Mouse (Mus musculus): ENCODE data around the gene Gjb5. TPM values are rescaled to one million over a fixed set of nuclear protein-coding genes. Genes with fewer than 3 reads are reported as not detected.

Gene Gjb5
- polyA plus RNA-seq, 1 experiment from 2014 or later, result 0.06 TPM

DNA sequence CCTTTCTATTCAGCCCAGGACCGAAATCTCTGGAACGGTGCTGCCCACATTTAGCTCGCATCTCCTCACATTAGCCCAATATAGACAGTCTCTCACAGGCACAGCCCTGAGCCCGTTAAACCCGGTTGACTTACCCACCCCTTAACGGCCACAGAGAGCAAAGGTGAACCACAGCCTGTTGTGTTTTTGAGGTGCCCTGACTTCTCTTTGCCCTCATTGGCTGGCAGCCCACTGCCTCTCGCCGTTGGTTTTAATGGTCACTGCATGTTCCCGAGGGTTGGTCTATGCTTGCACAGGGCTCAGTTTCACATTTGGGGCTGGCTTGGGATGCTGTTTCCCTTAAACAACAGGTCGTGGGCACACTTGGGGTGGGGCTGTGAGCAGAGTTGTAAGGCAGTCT lies 33.7 kb downstream of the Gjb5 start:
- ATAC-seq (ENCODE audit: low read depth), result no peak
- Histone ChIP-seq H3K36me3 (ENCODE audit: control insufficient read depth, insufficient read depth) (no peaks in the 10 kb centered on the region), H3K4me2 (ENCODE audit: low read depth, low read length) (no peak overlapping the region), H3K9ac (ENCODE audit: low read depth, low read length) (no peak overlapping the region), H3K27me3 (ENCODE audit: control insufficient read depth, insufficient read depth, low read depth, low read length) (peaks cover 4% of the 10 kb centered on the region), H3K27ac (ENCODE audit: low read length) (no peak overlapping the region), H3K4me3 (ENCODE audit: low read depth, low read length) (no peak overlapping the region), H3K9me3 (replicated peaks; ENCODE audit: control insufficient read depth, low read length) (no peaks in the 10 kb centered on the region), H3K4me1 (ENCODE audit: control insufficient read depth, low read depth, low read length) (no peaks in the 10 kb centered on the region)
- WGBS (ENCODE audit: insufficient replicate concordance), result 63% methylated on average over 10 of the region's 10 CpGs

- 64% methylated on average over 3 of the region's 3 CpGs for WGBS (ENCODE audit: insufficient replicate concordance)
- Histone ChIP-seq H3K9ac (ENCODE audit: low read depth, low read length) (no peak overlapping the region), H3K27ac (ENCODE audit: low read length) (no peak overlapping the region), H3K4me1 (ENCODE audit: control insufficient read depth, low read depth, low read length) (no peaks in the 10 kb centered on the region), H3K4me3 (ENCODE audit: low read depth, low read length) (no peak overlapping the region), H3K9me3 (replicated peaks; ENCODE audit: control insufficient read depth, low read length) (no peaks in the 10 kb centered on the region), H3K27me3 (ENCODE audit: control insufficient read depth, insufficient read depth, low read depth, low read length) (peaks cover 2% of the 10 kb centered on the region; the same call in 1 of the 2 replicates), H3K36me3 (ENCODE audit: control insufficient read depth, insufficient read depth) (no peaks in the 10 kb centered on the region), H3K4me2 (ENCODE audit: low read depth, low read length) (no peak overlapping the region)
- no peak for ATAC-seq (ENCODE audit: low read depth)
These were observed 34.3 kb downstream of the Gjb5 start for GRCm38 (mm10) chr4:127323651-127324050.

GRCm38 (mm10) chr4:127319613-127320012 lies 38.4 kb downstream of the Gjb5 start:
- Histone ChIP-seq H3K4me3 (ENCODE audit: low read depth, low read length) (no peak overlapping the region), H3K4me1 (ENCODE audit: control insufficient read depth, low read depth, low read length) (no peaks in the 10 kb centered on the region), H3K9ac (ENCODE audit: low read depth, low read length) (no peak overlapping the region), H3K9me3 (replicated peaks; ENCODE audit: control insufficient read depth, low read length) (no peaks in the 10 kb centered on the region), H3K27me3 (ENCODE audit: control insufficient read depth, insufficient read depth, low read depth, low read length) (no peaks in the 10 kb centered on the region), H3K36me3 (ENCODE audit: control insufficient read depth, insufficient read depth) (no peaks in the 10 kb centered on the region), H3K4me2 (ENCODE audit: low read depth, low read length) (no peak overlapping the region), H3K27ac (ENCODE audit: low read length) (no peak overlapping the region)
- 4% methylated on average over 3 of the region's 3 CpGs for WGBS (ENCODE audit: insufficient replicate concordance)
- no peak for ATAC-seq (ENCODE audit: low read depth)

- 46% methylated on average over 4 of the region's 4 CpGs for WGBS (ENCODE audit: insufficient replicate concordance)
- Histone ChIP-seq H3K27me3 (ENCODE audit: control insufficient read depth, insufficient read depth, low read depth, low read length) (peaks cover 8% of the 10 kb centered on the region; the same call in 1 of the 2 replicates), H3K4me3 (ENCODE audit: low read depth, low read length) (no peak overlapping the region), H3K4me2 (ENCODE audit: low read depth, low read length) (no peak overlapping the region), H3K36me3 (ENCODE audit: control insufficient read depth, insufficient read depth) (no peaks in the 10 kb centered on the region), H3K9me3 (replicated peaks; ENCODE audit: control insufficient read depth, low read length) (no peaks in the 10 kb centered on the region), H3K9ac (ENCODE audit: low read depth, low read length) (no peak overlapping the region), H3K4me1 (ENCODE audit: control insufficient read depth, low read depth, low read length) (no peaks in the 10 kb centered on the region), H3K27ac (ENCODE audit: low read length) (no peak overlapping the region)
- ATAC-seq (ENCODE audit: low read depth), result no peak
These were observed 40.8 kb downstream of the Gjb5 start for GRCm38 (mm10) chr4:127317143-127317542.

DNA sequence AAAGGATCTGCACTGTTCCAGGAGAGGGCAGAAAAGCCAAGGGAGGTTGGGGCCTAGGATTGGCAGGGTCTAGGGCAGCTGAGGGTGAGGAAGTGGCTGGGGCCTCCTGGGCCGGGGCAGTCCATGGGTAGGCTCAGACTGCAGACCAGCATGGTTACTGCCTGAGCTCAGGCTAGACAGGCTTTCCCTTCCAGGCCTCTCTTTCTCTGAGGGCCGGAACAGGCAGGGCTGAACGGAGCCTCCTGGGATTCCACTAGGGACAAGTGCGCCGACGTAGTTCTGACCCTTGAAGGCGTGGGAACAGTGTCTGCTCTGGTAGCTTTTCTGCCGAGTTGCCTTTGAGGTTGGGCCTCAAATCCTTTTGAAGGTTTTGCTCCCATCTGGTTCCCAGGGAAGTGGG lies 42.2 kb downstream of the Gjb5 start:
- no peak for ATAC-seq (ENCODE audit: low read depth)
- WGBS (ENCODE audit: insufficient replicate concordance), result 57% methylated on average over 8 of the region's 8 CpGs
- Histone ChIP-seq H3K9ac (ENCODE audit: low read depth, low read length) (no peak overlapping the region), H3K27me3 (ENCODE audit: control insufficient read depth, insufficient read depth, low read depth, low read length) (peaks cover 8% of the 10 kb centered on the region; the same call in 1 of the 2 replicates), H3K4me3 (ENCODE audit: low read depth, low read length) (no peak overlapping the region), H3K9me3 (replicated peaks; ENCODE audit: control insufficient read depth, low read length) (no peaks in the 10 kb centered on the region), H3K4me1 (ENCODE audit: control insufficient read depth, low read depth, low read length) (no peaks in the 10 kb centered on the region), H3K36me3 (ENCODE audit: control insufficient read depth, insufficient read depth) (no peaks in the 10 kb centered on the region), H3K4me2 (ENCODE audit: low read depth, low read length) (no peak overlapping the region), H3K27ac (ENCODE audit: low read length) (no peak overlapping the region)

DNA sequence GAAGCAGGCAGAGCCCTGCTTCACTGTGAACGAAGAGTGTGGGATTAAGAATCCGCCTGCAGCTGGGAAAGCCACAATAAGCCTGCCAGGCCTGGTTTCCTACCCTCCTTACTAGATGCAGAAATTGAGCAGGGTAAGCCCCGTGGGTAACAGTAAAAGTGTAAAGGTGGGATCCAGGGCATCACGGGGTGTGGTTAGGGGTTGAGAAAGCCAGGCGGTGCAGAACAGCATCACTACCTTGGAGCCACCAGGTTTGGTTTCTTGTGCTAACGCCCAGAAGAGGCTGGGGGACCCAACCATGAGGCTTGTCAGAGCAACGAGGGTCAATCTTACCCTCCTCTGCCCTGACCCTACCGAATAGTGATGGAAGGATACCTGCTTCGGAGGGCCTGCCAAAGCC lies 43.4 kb downstream of the Gjb5 start:
- Histone ChIP-seq H3K9ac (ENCODE audit: low read depth, low read length) (no peak overlapping the region), H3K4me3 (ENCODE audit: low read depth, low read length) (no peak overlapping the region), H3K4me2 (ENCODE audit: low read depth, low read length) (no peak overlapping the region), H3K4me1 (ENCODE audit: control insufficient read depth, low read depth, low read length) (no peaks in the 10 kb centered on the region), H3K27me3 (ENCODE audit: control insufficient read depth, insufficient read depth, low read depth, low read length) (peaks cover 8% of the 10 kb centered on the region; the same call in 1 of the 2 replicates), H3K9me3 (replicated peaks; ENCODE audit: control insufficient read depth, low read length) (no peaks in the 10 kb centered on the region), H3K36me3 (ENCODE audit: control insufficient read depth, insufficient read depth) (no peaks in the 10 kb centered on the region), H3K27ac (ENCODE audit: low read length) (no peak overlapping the region)
- 51% methylated on average over 9 of the region's 9 CpGs for WGBS (ENCODE audit: insufficient replicate concordance)
- ATAC-seq (ENCODE audit: low read depth), result no peak

DNA sequence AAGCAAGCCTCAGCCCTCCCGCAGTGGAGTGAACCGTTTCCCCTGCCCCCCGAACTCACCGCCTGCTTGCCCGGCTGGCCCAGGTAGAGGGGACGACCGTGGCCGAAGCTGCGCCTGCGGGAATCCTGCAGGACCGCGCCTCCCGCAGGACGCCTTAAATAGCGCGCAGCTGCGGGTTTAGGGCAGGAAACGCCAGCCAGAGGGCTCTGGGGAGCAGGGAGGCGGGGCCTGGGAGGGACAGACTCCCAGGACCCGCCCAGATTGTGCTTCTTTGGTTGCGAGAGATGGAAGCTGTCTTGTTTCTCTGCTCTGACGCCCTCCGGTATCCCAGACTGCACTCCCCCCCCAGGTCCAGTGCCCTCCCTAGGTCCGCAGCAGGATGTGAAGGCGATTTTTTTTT lies 44.1 kb downstream of the Gjb5 start, which contains the start of gene Gja4:
Gja4 (minus strand) TSS at position 179 of the 400 bp plus-strand sequence.
- WGBS (ENCODE audit: insufficient replicate concordance), result 1% methylated on average over 25 of the region's 25 CpGs
- H3K9ac ChIP-seq (ENCODE audit: low read depth, low read length), result no peak within 1 kb of the TSS
- no peaks in the 10 kb centered on the region for H3K36me3 ChIP-seq (ENCODE audit: control insufficient read depth, insufficient read depth)
- ATAC-seq (ENCODE audit: low read depth), result peak; percentile 58
- no peaks in the 10 kb centered on the region for H3K9me3 ChIP-seq (replicated peaks; ENCODE audit: control insufficient read depth, low read length)
- H3K4me2 ChIP-seq (ENCODE audit: low read depth, low read length), result peak within 1 kb of the TSS; percentile 55
- H3K27ac ChIP-seq (ENCODE audit: low read length), result no peak within 1 kb of the TSS
- peaks cover 8% of the 10 kb centered on the region; the same call in 1 of the 2 replicates for H3K27me3 ChIP-seq (ENCODE audit: control insufficient read depth, insufficient read depth, low read depth, low read length)
- H3K4me1 ChIP-seq (ENCODE audit: control insufficient read depth, low read depth, low read length), result no peaks in the 10 kb centered on the region
- H3K4me3 ChIP-seq (ENCODE audit: low read depth, low read length), result peak within 1 kb of the TSS; percentile 45

DNA sequence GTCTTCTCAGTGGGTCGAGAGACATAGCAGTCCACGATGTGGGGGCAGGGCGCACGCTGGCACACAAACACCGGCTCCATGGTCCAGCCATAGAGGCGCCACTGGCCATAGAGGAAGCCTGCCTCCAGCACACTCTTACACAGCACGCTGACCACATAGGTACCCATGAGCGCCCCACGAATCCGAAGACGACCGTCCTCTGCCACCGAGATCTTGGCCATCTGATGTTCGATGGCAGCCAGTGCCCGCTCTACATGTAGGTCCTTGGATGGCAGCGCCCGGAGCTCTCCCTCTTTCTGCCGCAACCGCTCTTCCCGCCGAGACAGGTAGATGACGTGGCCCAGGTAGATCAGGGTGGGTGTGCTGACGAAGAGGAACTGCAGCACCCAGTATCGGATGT lies 45.6 kb downstream of the Gjb5 start:
- peaks cover 8% of the 10 kb centered on the region; the same call in 1 of the 2 replicates for H3K27me3 ChIP-seq (ENCODE audit: control insufficient read depth, insufficient read depth, low read depth, low read length)
- H3K9ac ChIP-seq (ENCODE audit: low read depth, low read length), result no peak overlapping the region
- H3K9me3 ChIP-seq (replicated peaks; ENCODE audit: control insufficient read depth, low read length), result no peaks in the 10 kb centered on the region
- 57% methylated on average over 24 of the region's 24 CpGs for WGBS (ENCODE audit: insufficient replicate concordance)
- H3K36me3 ChIP-seq (ENCODE audit: control insufficient read depth, insufficient read depth), result no peaks in the 10 kb centered on the region
- H3K4me2 ChIP-seq (ENCODE audit: low read depth, low read length), result no peak overlapping the region
- no peak overlapping the region for H3K27ac ChIP-seq (ENCODE audit: low read length)
- H3K4me1 ChIP-seq (ENCODE audit: control insufficient read depth, low read depth, low read length), result no peaks in the 10 kb centered on the region
- no peak overlapping the region for H3K4me3 ChIP-seq (ENCODE audit: low read depth, low read length)
- ATAC-seq (ENCODE audit: low read depth), result no peak

DNA sequence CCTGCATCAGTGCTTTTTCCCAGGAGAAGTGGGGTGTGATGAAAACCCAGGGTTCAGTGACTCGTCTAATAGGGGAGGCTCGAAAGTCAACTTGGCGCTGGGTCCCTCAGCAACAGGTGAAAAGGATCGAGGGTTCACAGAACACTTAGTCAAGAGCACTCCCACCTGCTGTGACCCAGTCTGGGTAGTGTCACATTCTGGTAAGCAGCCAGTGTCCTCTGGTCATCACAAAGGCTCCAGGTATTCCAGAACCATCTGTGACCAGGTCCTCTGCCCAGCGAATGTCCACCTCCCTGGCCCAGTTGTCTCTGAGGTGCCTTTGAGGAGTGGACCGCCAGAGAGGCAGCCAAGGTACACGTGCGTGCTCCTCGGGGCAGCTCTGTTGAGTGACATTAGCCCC lies 46.4 kb downstream of the Gjb5 start:
- no peak for ATAC-seq (ENCODE audit: low read depth)
- Histone ChIP-seq H3K4me3 (ENCODE audit: low read depth, low read length) (no peak overlapping the region), H3K9ac (ENCODE audit: low read depth, low read length) (no peak overlapping the region), H3K27me3 (ENCODE audit: control insufficient read depth, insufficient read depth, low read depth, low read length) (peaks cover 8% of the 10 kb centered on the region; the same call in 1 of the 2 replicates), H3K27ac (ENCODE audit: low read length) (no peak overlapping the region), H3K4me1 (ENCODE audit: control insufficient read depth, low read depth, low read length) (no peaks in the 10 kb centered on the region), H3K9me3 (replicated peaks; ENCODE audit: control insufficient read depth, low read length) (no peaks in the 10 kb centered on the region), H3K4me2 (ENCODE audit: low read depth, low read length) (no peak overlapping the region), H3K36me3 (ENCODE audit: control insufficient read depth, insufficient read depth) (no peaks in the 10 kb centered on the region)
- WGBS (ENCODE audit: insufficient replicate concordance), result 56% methylated on average over 9 of the region's 9 CpGs
